Mouse (Mus musculus): ENCODE results near the gene Ctbp2. TPM values are rescaled to one million over a fixed set of nuclear protein-coding genes. Genes with fewer than 3 reads are reported as not detected.
A peak's percentile ranks its signal among the peaks of the same experiment; 100 is the strongest.
"Not testable (repeated sequence)": the region's sequence is repeated elsewhere in the genome, so short reads cannot be mapped to it uniquely, and the experiment has no call there.

The Ctbp2 gene
- total RNA-seq, 1 experiment from 2014 or later, result 40.1 TPM

DNA sequence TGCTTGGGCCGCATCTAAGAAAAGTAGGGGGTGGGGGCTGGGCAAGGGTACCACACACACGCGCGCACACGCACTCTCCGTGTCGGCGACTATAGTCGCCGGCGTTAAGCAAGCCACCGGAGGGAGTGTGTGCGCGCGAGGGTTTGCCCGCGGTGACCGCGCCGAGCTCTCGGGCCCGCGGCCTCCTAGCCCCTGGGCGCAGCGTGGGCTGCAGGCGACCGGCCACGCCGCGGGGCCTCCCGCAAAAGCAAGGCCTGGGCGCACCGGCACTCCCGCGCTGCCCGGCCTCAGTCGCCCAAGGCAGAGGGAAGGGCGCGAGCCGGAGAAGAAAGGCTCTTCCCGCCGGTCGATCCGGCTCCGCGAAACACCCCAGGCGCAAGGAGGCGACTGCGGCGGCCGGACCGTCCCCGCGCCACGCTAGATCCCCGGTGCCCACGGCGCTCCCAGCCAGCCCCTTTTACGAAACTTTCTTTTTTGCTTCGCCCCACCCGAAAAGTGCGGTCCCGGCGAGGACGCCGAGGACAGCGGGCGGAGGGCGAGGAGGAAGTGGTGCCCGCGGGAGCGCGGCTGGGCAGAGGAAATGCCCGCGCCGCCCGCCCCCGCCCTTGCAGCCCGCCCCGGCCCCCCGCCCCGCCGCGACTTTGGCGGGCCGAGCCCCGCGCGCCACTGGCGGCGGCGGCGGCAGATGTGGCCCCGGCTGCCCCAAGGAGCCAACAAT, 2.3 kb downstream of the Ctbp2 start:
- ATAC-seq (replicated peaks; ENCODE audit: insufficient number of reproducible peaks, low FRiP score, low TSS enrichment, poor library complexity, severe bottlenecking), result no peak

GRCm38 (mm10) chr7:133121080-133121607, 3.0 kb downstream of the Ctbp2 start:
- ATAC-seq (replicated peaks; ENCODE audit: insufficient number of reproducible peaks, low FRiP score, low TSS enrichment, poor library complexity, severe bottlenecking), result no peak

DNA sequence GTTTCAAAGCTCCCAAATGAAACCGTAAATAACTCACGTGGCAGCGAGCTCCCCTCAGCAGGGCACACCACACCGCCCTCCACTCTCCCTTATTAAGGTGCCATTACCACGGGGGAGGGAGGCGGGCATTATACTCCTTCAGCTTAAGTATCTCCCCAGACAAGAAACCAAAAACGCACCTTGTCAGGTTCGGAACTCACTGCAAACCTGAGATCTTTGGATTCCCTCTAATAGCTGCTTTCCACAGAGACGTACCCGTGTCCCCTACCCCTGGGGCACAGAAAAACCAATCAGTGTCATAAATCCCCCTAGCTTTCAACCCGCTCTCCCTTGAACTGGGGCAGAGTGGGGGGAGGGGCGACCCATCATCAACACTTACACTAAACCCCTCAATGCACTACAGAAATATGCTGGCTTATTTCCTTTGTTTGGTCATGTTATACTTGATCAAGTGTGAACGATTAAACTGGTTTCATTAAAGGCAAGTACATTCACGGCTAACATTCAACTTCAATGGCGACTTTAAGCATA, 3.9 kb downstream of the Ctbp2 start:
- no peak for ATAC-seq (replicated peaks; ENCODE audit: insufficient number of reproducible peaks, low FRiP score, low TSS enrichment, poor library complexity, severe bottlenecking)

DNA sequence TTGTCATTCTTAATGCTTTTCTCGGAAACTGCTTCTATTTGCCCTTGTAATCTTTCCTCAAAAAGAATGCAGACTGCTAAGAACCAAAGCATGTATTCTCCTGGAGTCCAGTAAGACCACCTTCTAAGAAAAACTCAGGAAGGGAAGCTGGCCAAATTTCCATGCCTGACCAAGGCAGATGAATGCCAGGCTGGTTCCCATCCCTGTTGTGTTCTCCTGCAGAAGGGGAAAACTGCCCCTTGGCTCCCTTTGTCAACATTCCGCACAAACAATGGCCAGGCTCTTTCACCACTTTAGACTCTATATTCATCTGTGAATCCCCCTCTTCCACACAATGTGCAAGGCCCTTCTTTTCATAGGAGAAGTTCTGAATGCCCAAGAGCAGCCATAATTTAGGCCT, 6.3 kb downstream of the Ctbp2 start:
- no peak for ATAC-seq (replicated peaks; ENCODE audit: insufficient number of reproducible peaks, low FRiP score, low TSS enrichment, poor library complexity, severe bottlenecking)

- ATAC-seq (replicated peaks; ENCODE audit: insufficient number of reproducible peaks, low FRiP score, low TSS enrichment, poor library complexity, severe bottlenecking), result no peak
Observed at GRCm38 (mm10) chr7:133116542-133116941, 7.6 kb downstream of the Ctbp2 start.

- ATAC-seq (replicated peaks; ENCODE audit: insufficient number of reproducible peaks, low FRiP score, low TSS enrichment, poor library complexity, severe bottlenecking), result no peak
Observed at GRCm38 (mm10) chr7:133115886-133116285, 8.3 kb downstream of the Ctbp2 start.

GRCm38 (mm10) chr7:133114847-133115470, 9.2 kb downstream of the Ctbp2 start:
- ATAC-seq (replicated peaks; ENCODE audit: insufficient number of reproducible peaks, low FRiP score, low TSS enrichment, poor library complexity, severe bottlenecking), result peak; percentile 18; the same call in 1 of the 2 replicates

DNA sequence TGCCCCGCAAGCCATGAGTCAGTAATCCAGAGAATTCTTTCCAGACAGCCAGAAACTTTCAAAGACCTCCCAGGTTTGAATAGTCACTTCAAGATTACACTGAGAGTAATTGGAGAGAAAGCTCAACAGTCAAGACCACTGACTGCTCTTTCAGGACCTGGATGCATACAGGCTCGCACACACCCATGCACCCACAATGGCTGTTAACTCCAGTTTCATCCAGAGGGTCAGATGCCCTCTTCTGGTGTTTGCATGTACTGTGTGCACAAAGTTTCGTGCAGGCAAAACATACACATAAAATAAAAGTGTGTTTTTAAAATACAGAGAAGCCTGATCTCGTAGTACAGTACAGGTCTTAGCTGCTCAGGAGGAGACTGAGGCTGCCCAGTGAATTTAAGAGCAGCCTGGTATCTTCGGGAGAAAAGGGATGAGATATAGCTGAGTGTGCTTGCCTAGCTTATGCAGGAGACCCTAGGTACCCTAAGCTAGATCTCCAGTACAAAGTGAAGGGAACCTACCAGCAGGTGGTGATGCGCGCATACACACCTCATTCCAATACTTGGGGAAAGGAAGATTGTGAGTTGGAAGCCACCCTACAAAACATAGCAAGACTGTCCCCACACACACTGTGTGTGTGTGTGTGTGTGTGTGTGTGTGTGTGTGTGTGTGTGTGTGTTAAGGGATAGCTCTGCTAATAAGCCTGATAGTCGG, 10.8 kb downstream of the Ctbp2 start:
- no peak for ATAC-seq (replicated peaks; ENCODE audit: insufficient number of reproducible peaks, low FRiP score, low TSS enrichment, poor library complexity, severe bottlenecking)

GRCm38 (mm10) chr7:133112351-133112831, 11.8 kb downstream of the Ctbp2 start:
- no peak for ATAC-seq (replicated peaks; ENCODE audit: insufficient number of reproducible peaks, low FRiP score, low TSS enrichment, poor library complexity, severe bottlenecking)

DNA sequence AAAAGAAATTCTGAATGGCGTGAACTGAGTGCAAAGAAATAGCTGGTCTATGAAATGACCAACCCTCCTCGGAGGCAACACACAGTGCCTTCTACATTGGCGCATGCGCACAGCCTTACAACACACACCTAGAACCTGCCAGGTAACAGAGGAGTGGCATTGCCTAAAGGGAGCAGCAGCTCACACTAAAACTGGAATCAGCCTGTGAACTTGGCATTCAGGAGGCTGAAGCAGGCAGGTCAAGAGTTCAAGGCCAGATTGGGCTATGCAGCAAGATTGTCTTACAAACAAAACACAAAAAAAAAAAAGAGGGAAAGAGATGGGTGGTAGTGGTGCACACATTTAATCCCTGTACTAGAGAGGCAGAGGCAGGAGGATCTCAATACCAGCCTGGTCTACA, 14.7 kb downstream of the Ctbp2 start:
- ATAC-seq (replicated peaks; ENCODE audit: insufficient number of reproducible peaks, low FRiP score, low TSS enrichment, poor library complexity, severe bottlenecking), result no peak

DNA sequence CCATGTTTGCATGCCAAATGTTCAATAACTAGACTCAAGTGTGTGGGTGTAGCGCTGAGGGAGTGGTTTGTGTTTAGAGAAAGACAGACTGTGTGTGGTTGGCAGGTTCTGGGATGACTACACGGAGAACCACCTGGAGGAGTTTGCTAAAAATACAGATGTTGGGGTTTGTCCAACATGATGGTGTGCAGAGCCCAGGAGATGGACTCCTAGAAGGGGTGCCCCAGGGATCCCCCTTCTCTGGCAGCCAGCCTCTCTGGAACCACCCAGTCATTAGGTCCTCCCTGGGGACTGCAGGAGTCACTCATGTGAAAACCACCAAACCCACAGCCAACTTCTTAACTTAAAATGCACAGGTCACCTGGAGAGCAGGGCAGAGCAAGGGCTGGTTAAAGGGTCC, 15.5 kb downstream of the Ctbp2 start:
- no peak for ATAC-seq (replicated peaks; ENCODE audit: insufficient number of reproducible peaks, low FRiP score, low TSS enrichment, poor library complexity, severe bottlenecking)

- ATAC-seq (replicated peaks; ENCODE audit: insufficient number of reproducible peaks, low FRiP score, low TSS enrichment, poor library complexity, severe bottlenecking), result no peak
Observed at GRCm38 (mm10) chr7:133102578-133102977, 21.6 kb downstream of the Ctbp2 start.

- ATAC-seq (replicated peaks; ENCODE audit: insufficient number of reproducible peaks, low FRiP score, low TSS enrichment, poor library complexity, severe bottlenecking), result no peak
Observed at GRCm38 (mm10) chr7:133101070-133101469, 23.1 kb downstream of the Ctbp2 start.

DNA sequence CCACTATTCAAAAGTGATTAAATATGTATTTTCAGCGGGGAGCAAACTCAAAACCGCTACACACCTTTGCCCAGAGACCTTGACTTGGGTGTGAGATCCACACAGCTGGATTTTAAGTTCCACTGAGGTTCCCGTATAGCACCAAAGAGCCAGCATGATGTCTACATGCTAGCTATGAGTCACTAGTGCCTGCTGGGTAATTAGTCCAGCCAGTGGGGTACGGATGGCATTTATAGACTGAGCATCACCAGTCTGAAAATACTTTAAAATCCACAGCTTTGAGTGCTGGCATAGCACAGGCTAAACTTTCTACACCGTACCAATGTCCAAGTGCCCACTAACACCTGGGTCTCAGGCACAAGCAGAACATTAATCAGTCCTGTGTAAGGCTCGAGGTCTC, 24.0 kb downstream of the Ctbp2 start:
- no peak for ATAC-seq (replicated peaks; ENCODE audit: insufficient number of reproducible peaks, low FRiP score, low TSS enrichment, poor library complexity, severe bottlenecking)

GRCm38 (mm10) chr7:133099266-133099665, 24.9 kb downstream of the Ctbp2 start:
- ATAC-seq (replicated peaks; ENCODE audit: insufficient number of reproducible peaks, low FRiP score, low TSS enrichment, poor library complexity, severe bottlenecking), result no peak

DNA sequence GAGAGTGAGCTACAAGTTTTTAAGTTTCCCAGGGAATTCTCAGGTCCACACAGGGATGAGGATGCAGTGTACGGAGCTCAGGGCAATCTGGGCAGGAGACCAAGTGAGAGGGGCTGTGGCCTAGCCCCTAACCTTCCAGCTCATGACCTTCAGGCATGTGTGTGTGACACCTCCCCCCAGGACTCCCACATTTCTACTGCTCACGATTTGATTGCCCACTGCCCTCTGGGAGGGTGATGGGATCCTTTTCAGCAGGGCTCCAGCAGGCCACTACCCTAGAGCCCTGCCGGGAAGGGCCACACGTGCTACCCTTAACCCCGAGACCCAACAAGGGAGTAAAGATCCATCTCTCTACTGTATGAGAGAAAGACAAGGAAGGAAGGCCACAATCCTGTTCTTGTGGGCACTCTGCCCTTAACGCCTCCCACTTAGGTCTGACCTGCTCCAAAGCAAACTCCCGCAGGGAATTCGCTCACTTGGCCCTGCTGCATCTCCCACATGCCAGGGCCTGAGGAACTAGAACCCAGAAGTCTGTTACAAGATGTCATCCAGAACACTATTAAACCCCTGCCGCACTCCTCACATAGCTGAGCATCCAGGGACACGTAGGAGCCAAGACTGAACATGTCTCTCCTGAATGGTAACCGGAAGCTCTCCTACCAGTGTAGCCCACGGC, 25.9 kb downstream of the Ctbp2 start:
- no peak for ATAC-seq (replicated peaks; ENCODE audit: insufficient number of reproducible peaks, low FRiP score, low TSS enrichment, poor library complexity, severe bottlenecking)

- not testable (repeated sequence) for ATAC-seq (replicated peaks; ENCODE audit: insufficient number of reproducible peaks, low FRiP score, low TSS enrichment, poor library complexity, severe bottlenecking)
Observed at GRCm38 (mm10) chr7:133095610-133096009, 28.5 kb downstream of the Ctbp2 start.

- no peak for ATAC-seq (replicated peaks; ENCODE audit: insufficient number of reproducible peaks, low FRiP score, low TSS enrichment, poor library complexity, severe bottlenecking)
Observed at GRCm38 (mm10) chr7:133094711-133095495, 29.3 kb downstream of the Ctbp2 start.
